Mouse (Mus musculus) embryonic fibroblast, embryonic 13.5 days (primary cell): ENCODE results near the gene Esr2.

Source experiments
- CTCF ChIP-seq: IDR thresholded peaks from 2 replicates; pipeline ENCODE4 v1.5.1; 2011; ENCODE audit warnings: mild to moderate bottlenecking, control low read depth, low read length, moderate library complexity, borderline replicate concordance; ENCODE audit not compliant: insufficient read depth
- POLR2A ChIP-seq: IDR thresholded peaks from 2 replicates; pipeline ENCODE4 v1.6.1; 2011; ENCODE audit warnings: low read depth, mild to moderate bottlenecking, control low read depth, low read length, moderate library complexity

DNA sequence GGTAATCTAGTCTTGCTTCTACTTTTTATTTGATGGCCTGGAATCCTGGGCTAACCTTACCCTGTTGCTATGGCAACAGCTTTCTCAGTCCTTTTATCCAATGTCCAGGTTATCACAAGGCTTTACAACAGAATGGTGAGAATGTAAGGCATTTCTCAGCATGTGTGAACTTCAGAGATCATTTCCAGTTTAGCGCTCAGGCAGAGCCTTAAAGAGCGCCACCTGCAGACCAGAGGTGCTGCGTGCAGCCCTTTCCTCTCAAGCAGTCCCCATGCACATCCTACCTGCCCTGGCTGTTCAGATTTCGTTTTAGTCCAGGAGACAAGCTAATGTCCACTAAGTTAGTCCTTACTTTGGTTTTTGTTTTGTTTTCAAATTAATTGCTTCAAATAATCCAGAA, 46.8 kb downstream of the Esr2 start:
- TF ChIP-seq POLR2A (no peak), CTCF (peak; percentile 48)
